Mouse (Mus musculus) midbrain, postnatal 0 days (tissue): ENCODE measurements at regions not wholly inside any gene's neighbourhood (a gene's known extent, or its start where the extent isn't known, plus 50 kb on each side); places are given as distances from the start of the nearest gene placed in this dataset.

Experiments used
- ATAC-seq: fragments of 200-750 bp; cut with Nextera tagmentation; 2 replicates; pipeline ENCODE4 v1.8.0; 2017; ENCODE audit warnings: moderate number of reproducible peaks, mild to moderate bottlenecking, moderate TSS enrichment, moderate library complexity; ENCODE audit not compliant: low FRiP score
- DNase-seq: peaks from one replicate; pipeline ENCODE4 v3.0.0-alpha.2; 2015; ENCODE audit warnings: low spot score
- H3K27ac ChIP-seq: fragments of 300-500 bp; sonication (generic); 2 replicates; pipeline ENCODE4 v1.5.1; 2014; ENCODE audit warnings: low read depth, mild to moderate bottlenecking, low read length, mixed read lengths
- H3K27me3 ChIP-seq: fragments of 300-500 bp; sonication (generic); 2 replicates; pipeline ENCODE4 v1.6.1; 2014; ENCODE audit warnings: low read length, control low read depth, mixed read lengths; ENCODE audit not compliant: insufficient read depth
- H3K36me3 ChIP-seq: fragments of 300-500 bp; sonication (generic); 2 replicates; pipeline ENCODE4 v1.6.1; 2014; ENCODE audit warnings: low read length, control low read depth, mixed read lengths; ENCODE audit not compliant: insufficient read depth
- H3K4me1 ChIP-seq: fragments of 300-500 bp; sonication (generic); 2 replicates; pipeline ENCODE4 v1.6.1; 2014; ENCODE audit warnings: mild to moderate bottlenecking, control low read depth, antibody characterized with exemption, low read length, mixed read lengths; ENCODE audit not compliant: insufficient read depth
- H3K4me2 ChIP-seq: fragments of 300-500 bp; sonication (generic); 2 replicates; pipeline ENCODE4 v1.6.1; 2014; ENCODE audit warnings: low read depth, mild to moderate bottlenecking, low read length, mixed read lengths; ENCODE audit not compliant: poor library complexity, severe bottlenecking
- H3K4me3 ChIP-seq: fragments of 300-500 bp; sonication (generic); 2 replicates; pipeline ENCODE4 v1.5.1; 2014; ENCODE audit warnings: low read depth, mild to moderate bottlenecking, low read length, moderate library complexity
- H3K9ac ChIP-seq: fragments of 300-500 bp; sonication (generic); replicated peaks from 2 replicates; pipeline ENCODE4 v1.6.1; 2014; ENCODE audit warnings: mild to moderate bottlenecking, low read length, moderate library complexity, mixed read lengths; ENCODE audit not compliant: poor library complexity, severe bottlenecking
- H3K9me3 ChIP-seq: fragments of 300-500 bp; sonication (generic); 2 replicates; pipeline ENCODE4 v1.6.1; 2016; ENCODE audit warnings: low read length, control low read depth
- CTCF ChIP-seq: IDR thresholded peaks from 2 replicates; pipeline ENCODE4 v1.5.1; 2016; ENCODE audit warnings: antibody characterized with exemption, mild to moderate bottlenecking
- WGBS: fragments of 180-500 bp; shearing (Covaris S2); extraction: QIAGEN DNeasy Blood & Tissue Kit; methylation state at CpG from one replicate; pipeline ENCODE4 v1.1.7; 2014; 5-methylcytosine and 5-hydroxymethylcytosine counted together

- 94% methylated on average over 3 of the region's 3 CpGs for WGBS
Observed at GRCm38 (mm10) chr3:53939684-53940189, 76.1 kb upstream of the Ufm1 start.

GRCm38 (mm10) chr3:53931745-53932144, 68.1 kb upstream of the Ufm1 start:
- ATAC-seq = no peak

More at GRCm38 (mm10) chr3:53939684-53940189, 76.1 kb upstream of the Ufm1 start:
- H3K9me3 ChIP-seq = no peaks in the 10 kb centered on the region
- no peaks in the 10 kb centered on the region for H3K27me3 ChIP-seq
- TF ChIP-seq CTCF = no peak
- no peak for DNase-seq
- H3K9ac ChIP-seq = no peak overlapping the region
- H3K36me3 ChIP-seq = no peaks in the 10 kb centered on the region
- H3K27ac ChIP-seq = no peak overlapping the region
- no peak overlapping the region for H3K4me2 ChIP-seq
- no peaks in the 10 kb centered on the region for H3K4me1 ChIP-seq
- H3K4me3 ChIP-seq = no peak overlapping the region
- ATAC-seq = no peak

GRCm38 (mm10) chr3:53919941-53920340, 56.3 kb upstream of the Ufm1 start:
- Histone ChIP-seq H3K36me3 (no peaks in the 10 kb centered on the region), H3K4me1 (no peaks in the 10 kb centered on the region), H3K9me3 (no peaks in the 10 kb centered on the region), H3K27me3 (no peaks in the 10 kb centered on the region), H3K4me3 (no peak overlapping the region), H3K9ac (no peak overlapping the region), H3K4me2 (no peak overlapping the region), H3K27ac (no peak overlapping the region)
- DNase-seq (no peak), ATAC-seq (no peak)
- no peak for TF ChIP-seq CTCF
- WGBS = 95% methylated on average over 2 of the region's 2 CpGs

More at GRCm38 (mm10) chr3:53931745-53932144, 68.1 kb upstream of the Ufm1 start:
- H3K27me3 ChIP-seq = no peaks in the 10 kb centered on the region
- H3K36me3 ChIP-seq = no peaks in the 10 kb centered on the region
- no peak overlapping the region for H3K4me2 ChIP-seq
- 88% methylated on average over 6 of the region's 6 CpGs for WGBS
- no peak overlapping the region for H3K4me3 ChIP-seq
- no peak for TF ChIP-seq CTCF
- H3K4me1 ChIP-seq = no peaks in the 10 kb centered on the region
- H3K9me3 ChIP-seq = no peaks in the 10 kb centered on the region
- H3K27ac ChIP-seq = no peak overlapping the region
- DNase-seq = no peak
- no peak overlapping the region for H3K9ac ChIP-seq

GRCm38 (mm10) chr3:53919541-53919940, 55.9 kb upstream of the Ufm1 start:
- no peaks in the 10 kb centered on the region for H3K9me3 ChIP-seq
- DNase-seq (no peak), ATAC-seq (no peak)
- H3K27ac ChIP-seq = no peak overlapping the region
- H3K4me3 ChIP-seq = no peak overlapping the region
- H3K4me1 ChIP-seq = no peaks in the 10 kb centered on the region
- H3K9ac ChIP-seq = no peak overlapping the region
- no peak for TF ChIP-seq CTCF
- H3K36me3 ChIP-seq = no peaks in the 10 kb centered on the region
- H3K27me3 ChIP-seq = no peaks in the 10 kb centered on the region
- no peak overlapping the region for H3K4me2 ChIP-seq
- 91% methylated on average over 3 of the region's 3 CpGs for WGBS

GRCm38 (mm10) chr3:53917960-53918359, 54.3 kb upstream of the Ufm1 start:
- no peaks in the 10 kb centered on the region for H3K36me3 ChIP-seq
- no peaks in the 10 kb centered on the region for H3K9me3 ChIP-seq
- no peak overlapping the region for H3K4me3 ChIP-seq
- no peak overlapping the region for H3K27ac ChIP-seq
- DNase-seq (no peak), ATAC-seq (no peak)
- no peak for TF ChIP-seq CTCF
- H3K9ac ChIP-seq = no peak overlapping the region
- no peaks in the 10 kb centered on the region for H3K27me3 ChIP-seq
- H3K4me1 ChIP-seq = no peaks in the 10 kb centered on the region
- 89% methylated on average over 3 of the region's 3 CpGs for WGBS
- H3K4me2 ChIP-seq = no peak overlapping the region

- no peaks in the 10 kb centered on the region for H3K4me1 ChIP-seq
- no peaks in the 10 kb centered on the region for H3K27me3 ChIP-seq
- H3K27ac ChIP-seq = no peak overlapping the region
- H3K9me3 ChIP-seq = no peaks in the 10 kb centered on the region
- no peak overlapping the region for H3K9ac ChIP-seq
- TF ChIP-seq CTCF = no peak
- DNase-seq (no peak), ATAC-seq (no peak)
- H3K36me3 ChIP-seq = no peaks in the 10 kb centered on the region
- WGBS = 85% methylated on average over 3 of the region's 3 CpGs
- no peak overlapping the region for H3K4me3 ChIP-seq
- H3K4me2 ChIP-seq = no peak overlapping the region
Observed at GRCm38 (mm10) chr3:53913984-53914669, 50.5 kb upstream of the Ufm1 start.
